Mouse (Mus musculus): ENCODE data around the gene Pth2.

Pth2 gene

DNA sequence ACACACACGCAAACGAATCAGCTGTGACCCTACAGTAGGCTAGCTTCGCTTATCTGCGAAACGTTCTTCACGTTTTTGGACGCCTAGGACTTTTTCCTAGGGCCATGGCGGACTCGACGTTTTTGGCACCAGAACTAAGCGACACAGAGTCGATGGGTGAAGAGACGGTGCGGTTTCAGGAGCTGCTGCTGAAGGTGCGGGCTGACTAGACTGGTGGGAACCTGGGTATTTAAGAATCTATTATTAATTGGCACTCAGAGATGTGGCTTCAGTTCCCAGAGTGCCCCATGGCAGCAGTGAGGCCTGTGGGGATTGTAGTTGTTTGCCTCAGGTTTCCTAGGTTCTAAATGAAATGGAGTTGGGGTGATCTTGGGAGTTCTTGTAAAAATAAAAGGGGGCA lies 24.6 kb upstream of the Pth2 start:
- H3K4me1 ChIP-seq (replicated peaks; ENCODE audit: low read depth, low read length), result peaks cover 41% of the 10 kb centered on the region
- TF ChIP-seq NANOG (IDR thresholded peaks at IDR 0.05; ENCODE audit: borderline replicate concordance, low read length) (no peak), POU5F1 (IDR thresholded peaks at IDR 0.05; ENCODE audit: borderline replicate concordance, low read length) (no peak), CTCF (conservative IDR thresholded peaks at IDR 0.05; ENCODE audit: low read length) (no peak)
- no peaks in the 10 kb centered on the region for H3K9me3 ChIP-seq (ENCODE audit: low read length)
- H3K27me3 ChIP-seq (ENCODE audit: insufficient read depth, low read length), result no peaks in the 10 kb centered on the region
- peak overlapping the region; percentile 51 for H3K4me3 ChIP-seq (replicated peaks; ENCODE audit: low read length)
- H3K36me3 ChIP-seq (ENCODE audit: insufficient read depth, low read length), result peaks cover 48% of the 10 kb centered on the region

DNA sequence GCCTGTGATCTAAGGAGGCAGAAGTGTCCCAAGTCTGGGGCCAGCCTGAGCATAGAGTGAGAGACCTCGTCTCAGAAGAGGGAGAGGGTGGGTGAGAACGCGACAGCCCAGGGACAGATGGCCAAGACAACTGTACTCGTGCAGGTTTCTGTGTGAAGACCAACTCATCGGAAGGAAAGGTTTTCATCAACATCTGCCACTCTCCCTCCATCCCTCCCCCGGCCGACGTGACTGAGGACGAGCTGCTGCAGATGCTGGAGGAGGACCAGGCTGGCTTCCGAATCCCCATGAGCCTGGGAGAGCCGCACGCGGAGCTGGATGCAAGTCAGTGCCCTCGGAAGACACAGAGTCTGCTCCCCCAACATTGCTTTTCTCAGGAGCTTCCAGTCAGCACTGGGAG lies 23.3 kb upstream of the Pth2 start:
- Histone ChIP-seq H3K36me3 (ENCODE audit: insufficient read depth, low read length) (peaks cover 38% of the 10 kb centered on the region), H3K4me1 (replicated peaks; ENCODE audit: low read depth, low read length) (peaks cover 39% of the 10 kb centered on the region), H3K9me3 (ENCODE audit: low read length) (no peaks in the 10 kb centered on the region), H3K27me3 (ENCODE audit: insufficient read depth, low read length) (peaks cover 1% of the 10 kb centered on the region; the same call in 1 of the 2 replicates), H3K4me3 (replicated peaks; ENCODE audit: low read length) (no peak overlapping the region)
- TF ChIP-seq CTCF (conservative IDR thresholded peaks at IDR 0.05; ENCODE audit: low read length), result no peak
- no peak for TF ChIP-seq POU5F1 (IDR thresholded peaks at IDR 0.05; ENCODE audit: borderline replicate concordance, low read length)
- no peak for TF ChIP-seq NANOG (IDR thresholded peaks at IDR 0.05; ENCODE audit: borderline replicate concordance, low read length)

DNA sequence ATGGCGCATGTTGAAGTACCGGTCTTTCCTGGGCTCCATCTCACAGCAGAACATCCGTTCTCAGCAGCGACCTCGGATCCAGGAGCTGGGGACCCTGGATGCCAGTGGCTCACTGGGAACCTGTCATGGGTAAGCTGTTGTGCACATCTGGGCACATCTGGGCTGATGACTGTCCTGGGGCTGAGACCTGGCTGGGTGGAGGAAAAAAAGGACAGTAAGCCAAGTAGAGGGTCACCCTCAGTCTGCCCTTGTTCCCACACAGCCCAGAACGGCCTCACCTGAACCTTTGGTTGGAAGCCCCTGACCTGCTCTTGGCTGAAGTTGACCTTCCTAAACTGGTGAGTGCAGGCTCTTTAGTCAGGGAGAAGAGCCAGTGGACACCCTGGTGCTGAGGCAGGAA lies 21.8 kb upstream of the Pth2 start:
- H3K4me1 ChIP-seq (replicated peaks; ENCODE audit: low read depth, low read length), result peaks cover 43% of the 10 kb centered on the region
- TF ChIP-seq NANOG (IDR thresholded peaks at IDR 0.05; ENCODE audit: borderline replicate concordance, low read length) (no peak), POU5F1 (IDR thresholded peaks at IDR 0.05; ENCODE audit: borderline replicate concordance, low read length) (no peak), CTCF (conservative IDR thresholded peaks at IDR 0.05; ENCODE audit: low read length) (no peak)
- no peaks in the 10 kb centered on the region for H3K9me3 ChIP-seq (ENCODE audit: low read length)
- H3K36me3 ChIP-seq (ENCODE audit: insufficient read depth, low read length), result peaks cover 38% of the 10 kb centered on the region
- no peak overlapping the region for H3K4me3 ChIP-seq (replicated peaks; ENCODE audit: low read length)
- H3K27me3 ChIP-seq (ENCODE audit: insufficient read depth, low read length), result peaks cover 10% of the 10 kb centered on the region

DNA sequence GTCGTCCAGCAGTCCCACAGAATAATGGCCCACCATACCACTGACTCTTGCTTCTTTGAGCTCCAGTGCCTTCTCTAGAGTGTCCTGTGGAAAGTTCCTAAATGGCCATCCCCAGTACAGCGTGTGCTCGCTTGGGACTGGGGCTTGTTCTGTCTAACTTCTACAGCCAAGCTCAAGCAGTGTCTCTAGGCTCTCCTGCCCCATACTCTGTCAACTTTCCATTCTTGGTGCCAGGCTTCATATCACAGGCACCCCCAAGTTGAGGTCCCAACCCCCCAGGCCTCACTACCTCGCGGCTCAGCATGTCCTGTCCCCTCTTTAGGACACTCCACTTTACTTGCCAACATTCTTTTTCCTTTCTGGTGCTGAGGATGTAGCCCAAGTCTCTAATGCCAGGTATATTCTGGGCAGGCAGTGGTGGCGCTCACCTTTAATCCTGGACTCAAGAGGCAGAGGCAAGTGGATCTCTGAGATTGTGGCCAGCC lies 20.4 kb upstream of the Pth2 start:
- H3K27me3 ChIP-seq (ENCODE audit: insufficient read depth, low read length), result peaks cover 23% of the 10 kb centered on the region
- TF ChIP-seq CTCF (conservative IDR thresholded peaks at IDR 0.05; ENCODE audit: low read length) (no peak), NANOG (IDR thresholded peaks at IDR 0.05; ENCODE audit: borderline replicate concordance, low read length) (no peak), POU5F1 (IDR thresholded peaks at IDR 0.05; ENCODE audit: borderline replicate concordance, low read length) (no peak)
- H3K9me3 ChIP-seq (ENCODE audit: low read length), result no peaks in the 10 kb centered on the region
- peaks cover 51% of the 10 kb centered on the region for H3K4me1 ChIP-seq (replicated peaks; ENCODE audit: low read depth, low read length)
- peaks cover 38% of the 10 kb centered on the region for H3K36me3 ChIP-seq (ENCODE audit: insufficient read depth, low read length)
- no peak overlapping the region for H3K4me3 ChIP-seq (replicated peaks; ENCODE audit: low read length)

DNA sequence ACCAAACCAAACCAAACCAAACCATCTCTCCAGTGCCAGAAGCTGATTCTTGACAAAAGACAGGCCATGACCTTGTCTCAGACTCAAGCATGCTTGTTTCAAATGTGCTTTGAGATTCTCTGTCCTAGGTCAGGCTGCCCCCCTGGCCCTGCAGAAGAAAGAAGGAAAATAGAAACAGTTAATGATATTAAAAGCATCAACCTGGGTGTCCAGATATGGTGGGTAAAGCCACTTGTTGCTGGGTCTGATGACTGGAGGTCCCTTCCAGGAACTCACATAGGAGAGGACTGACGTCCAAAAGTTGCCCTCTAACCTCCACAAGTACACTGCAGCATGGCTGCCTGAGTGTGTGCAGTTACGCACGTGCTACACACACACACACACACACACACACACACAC lies 19.9 kb upstream of the Pth2 start:
- Histone ChIP-seq H3K9me3 (ENCODE audit: low read length) (no peaks in the 10 kb centered on the region), H3K4me3 (replicated peaks; ENCODE audit: low read length) (no peak overlapping the region), H3K27me3 (ENCODE audit: insufficient read depth, low read length) (peaks cover 29% of the 10 kb centered on the region), H3K4me1 (replicated peaks; ENCODE audit: low read depth, low read length) (peaks cover 51% of the 10 kb centered on the region), H3K36me3 (ENCODE audit: insufficient read depth, low read length) (peaks cover 38% of the 10 kb centered on the region)
- no peak for TF ChIP-seq POU5F1 (IDR thresholded peaks at IDR 0.05; ENCODE audit: borderline replicate concordance, low read length)
- TF ChIP-seq NANOG (IDR thresholded peaks at IDR 0.05; ENCODE audit: borderline replicate concordance, low read length), result no peak
- no peak for TF ChIP-seq CTCF (conservative IDR thresholded peaks at IDR 0.05; ENCODE audit: low read length)

DNA sequence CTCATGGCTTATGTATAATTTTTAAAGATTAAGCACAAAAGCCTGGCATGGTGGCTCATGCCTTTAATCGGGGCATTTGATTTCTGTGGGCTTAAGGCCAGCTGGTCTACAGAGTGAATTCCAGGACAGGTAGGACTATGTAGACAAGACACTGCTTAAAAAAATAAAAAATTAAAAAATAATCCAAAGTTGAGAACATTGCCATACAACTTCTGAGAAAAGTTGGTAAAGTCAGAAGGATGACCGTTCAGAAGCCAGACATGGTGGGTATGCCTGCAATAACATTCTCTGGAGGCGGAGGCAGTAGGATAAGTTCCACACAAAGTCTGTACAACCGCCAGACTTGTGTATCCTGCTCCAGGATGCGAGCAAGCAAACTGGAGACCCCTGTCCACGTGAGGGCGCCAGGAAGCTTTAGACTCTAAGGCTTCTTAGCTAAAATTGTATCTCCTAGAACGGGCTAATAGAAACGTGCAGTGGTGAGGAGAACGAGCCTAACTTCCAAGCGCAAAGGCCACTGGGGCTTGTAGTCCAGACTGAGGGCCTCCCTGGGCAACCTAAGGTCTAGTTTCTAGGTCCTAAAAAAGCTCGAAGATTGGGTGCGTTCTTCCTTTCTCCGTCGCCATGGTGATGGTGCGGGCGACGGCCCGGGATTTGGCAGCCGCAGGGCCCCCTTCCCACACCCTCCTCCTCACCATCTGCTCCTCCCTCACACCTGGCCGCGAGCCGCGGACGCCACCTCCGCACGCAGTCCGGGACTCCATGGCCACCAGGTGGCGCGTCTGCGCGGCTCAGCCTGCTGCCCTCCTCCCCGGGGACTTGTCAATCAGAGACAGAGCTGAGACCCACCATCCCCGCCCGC lies 19.0 kb upstream of the Pth2 start:
- Histone ChIP-seq H3K9me3 (ENCODE audit: low read length) (no peaks in the 10 kb centered on the region), H3K36me3 (ENCODE audit: insufficient read depth, low read length) (peaks cover 38% of the 10 kb centered on the region), H3K4me1 (replicated peaks; ENCODE audit: low read depth, low read length) (peaks cover 49% of the 10 kb centered on the region), H3K27me3 (ENCODE audit: insufficient read depth, low read length) (peaks cover 37% of the 10 kb centered on the region), H3K4me3 (replicated peaks; ENCODE audit: low read length) (peak overlapping the region; percentile 62)
- peak; percentile 15 for TF ChIP-seq CTCF (conservative IDR thresholded peaks at IDR 0.05; ENCODE audit: low read length)
- no peak for TF ChIP-seq POU5F1 (IDR thresholded peaks at IDR 0.05; ENCODE audit: borderline replicate concordance, low read length)
- TF ChIP-seq NANOG (IDR thresholded peaks at IDR 0.05; ENCODE audit: borderline replicate concordance, low read length), result no peak

DNA sequence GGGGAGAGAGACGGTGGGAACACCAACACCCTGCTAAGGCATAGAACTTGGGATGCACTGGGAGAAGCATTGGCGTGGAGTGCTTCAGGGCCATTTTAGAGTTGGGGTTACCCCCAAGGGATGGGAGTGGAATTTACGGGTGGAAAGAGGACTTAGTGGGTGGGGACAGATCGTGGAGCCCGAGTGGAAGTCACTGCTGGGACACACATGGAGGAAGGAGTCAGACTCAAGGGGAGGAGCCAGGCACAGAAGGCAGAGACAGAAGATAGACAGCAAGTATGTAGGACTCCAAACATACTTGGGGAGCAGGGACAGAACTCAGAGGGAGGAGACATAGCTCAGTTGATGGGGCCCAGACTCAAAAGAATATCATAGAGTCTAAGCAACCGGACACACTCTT lies 18.2 kb upstream of the Pth2 start:
- H3K4me1 ChIP-seq (replicated peaks; ENCODE audit: low read depth, low read length), result peaks cover 55% of the 10 kb centered on the region
- H3K27me3 ChIP-seq (ENCODE audit: insufficient read depth, low read length), result peaks cover 44% of the 10 kb centered on the region
- H3K36me3 ChIP-seq (ENCODE audit: insufficient read depth, low read length), result peaks cover 33% of the 10 kb centered on the region
- TF ChIP-seq POU5F1 (IDR thresholded peaks at IDR 0.05; ENCODE audit: borderline replicate concordance, low read length) (no peak), CTCF (conservative IDR thresholded peaks at IDR 0.05; ENCODE audit: low read length) (no peak), NANOG (IDR thresholded peaks at IDR 0.05; ENCODE audit: borderline replicate concordance, low read length) (no peak)
- peak overlapping the region; percentile 62 for H3K4me3 ChIP-seq (replicated peaks; ENCODE audit: low read length)
- H3K9me3 ChIP-seq (ENCODE audit: low read length), result no peaks in the 10 kb centered on the region

DNA sequence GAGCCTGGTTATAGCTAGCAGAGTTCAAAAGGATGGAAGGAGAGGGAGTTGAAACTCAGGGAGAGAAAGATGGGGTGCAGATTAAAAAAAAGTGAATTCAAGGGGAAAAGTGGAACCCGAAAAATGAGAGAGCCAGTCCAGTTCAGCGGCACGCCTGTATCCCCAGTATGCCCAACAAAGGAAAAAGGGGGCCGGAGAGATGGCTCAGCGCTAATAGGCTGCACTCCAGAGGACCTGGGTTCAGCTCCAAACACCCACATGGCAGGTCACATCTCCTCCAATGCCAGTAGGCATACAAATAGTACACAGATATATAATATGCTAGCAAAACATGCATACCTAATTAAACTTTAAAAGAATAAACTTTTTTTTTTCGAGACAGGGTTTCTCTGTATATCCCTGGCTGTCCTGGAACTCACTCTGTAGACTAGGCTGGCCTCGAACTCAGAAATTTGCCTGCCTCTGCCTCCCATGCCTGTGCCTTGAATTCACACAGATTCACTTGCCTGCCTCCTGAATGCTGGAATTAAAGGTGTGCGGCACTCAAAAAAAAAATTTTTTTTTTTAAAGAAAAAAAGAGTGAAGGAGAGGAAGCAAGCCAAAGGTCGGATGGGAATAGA lies 17.7 kb upstream of the Pth2 start:
- H3K36me3 ChIP-seq (ENCODE audit: insufficient read depth, low read length), result peaks cover 27% of the 10 kb centered on the region
- no peaks in the 10 kb centered on the region for H3K9me3 ChIP-seq (ENCODE audit: low read length)
- H3K4me3 ChIP-seq (replicated peaks; ENCODE audit: low read length), result peak overlapping the region; percentile 86; the same call in 1 of the 2 replicates
- TF ChIP-seq CTCF (conservative IDR thresholded peaks at IDR 0.05; ENCODE audit: low read length) (no peak), POU5F1 (IDR thresholded peaks at IDR 0.05; ENCODE audit: borderline replicate concordance, low read length) (no peak), NANOG (IDR thresholded peaks at IDR 0.05; ENCODE audit: borderline replicate concordance, low read length) (no peak)
- H3K4me1 ChIP-seq (replicated peaks; ENCODE audit: low read depth, low read length), result peaks cover 61% of the 10 kb centered on the region
- peaks cover 50% of the 10 kb centered on the region for H3K27me3 ChIP-seq (ENCODE audit: insufficient read depth, low read length)
